Mouse (Mus musculus) G1E (cell line): Measurements from ENCODE around the gene March2.

Experiments
- CTCF ChIP-seq: IDR thresholded peaks from 2 replicates; pipeline ENCODE4 v1.5.1; 2012; ENCODE audit warnings: low read depth, low read length, inconsistent platforms, mixed read lengths
- GATA1 ChIP-seq: IDR thresholded peaks from 2 replicates; pipeline ENCODE4 v1.6.1; 2012; ENCODE audit warnings: borderline replicate concordance, low read length, inconsistent platforms, mixed read lengths

DNA sequence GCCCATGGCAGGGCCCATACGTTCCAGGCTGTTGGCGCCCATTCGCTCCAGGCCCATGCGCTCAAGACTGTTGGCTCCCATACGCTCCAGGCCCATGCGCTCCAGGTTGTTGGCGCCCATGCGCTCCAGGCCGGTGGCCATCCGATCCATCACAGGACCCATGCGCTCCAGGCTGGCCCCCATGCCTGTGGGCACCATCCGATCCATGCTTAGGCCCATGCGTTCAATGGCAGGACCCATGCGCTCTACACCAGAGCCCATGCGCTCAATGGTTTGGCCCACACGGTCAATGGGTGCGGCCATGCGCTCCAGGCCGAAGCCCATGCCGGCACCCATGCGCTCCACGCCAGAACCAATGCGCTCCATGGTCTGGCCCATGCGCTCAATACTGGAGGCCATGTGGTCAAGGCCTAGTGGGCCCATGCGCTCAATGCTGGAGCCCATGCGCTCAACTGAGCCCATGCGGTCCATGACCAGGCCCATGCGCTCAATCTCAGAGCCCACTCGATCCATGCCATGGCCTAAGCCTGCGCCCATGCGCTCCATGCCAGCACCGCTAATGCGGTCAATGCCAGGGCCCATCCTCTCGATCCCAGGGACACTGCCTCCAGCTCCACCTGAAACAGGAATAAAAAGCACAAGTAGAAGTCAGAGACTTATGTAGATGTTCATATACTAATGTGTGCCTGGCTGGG, 68.5 kb downstream of the March2 start:
- TF ChIP-seq CTCF: no peak
- TF ChIP-seq GATA1: no peak
